Mouse (Mus musculus) MEL (cell line): Measurements from ENCODE around the gene Osmr. TPM values are rescaled to one million over a fixed set of nuclear protein-coding genes. Genes with fewer than 3 reads are reported as not detected.

Experiments
- DNase-seq: peaks from one replicate; pipeline ENCODE4 v3.0.0; 2011; ENCODE audit warnings: low read depth, low spot score
- H3K27ac ChIP-seq: 2 replicates; pipeline ENCODE4 v1.5.1; 2012; ENCODE audit warnings: low read depth, mild to moderate bottlenecking, control low read depth, low read length, moderate library complexity; ENCODE audit not compliant: control insufficient read depth
- H3K27me3 ChIP-seq, 2 experiments: fragments of 150-350 bp in 1 of 2; sonication (generic) in 1 of 2; 2 replicates each; pipeline ENCODE4 v1.6.1; 2012; ENCODE audit warnings: low read length in 2 of 2, mild to moderate bottlenecking in 2 of 2, improper control_type of control experiment in 1 of 2, moderate library complexity in 1 of 2; ENCODE audit not compliant: insufficient read depth in 2 of 2, control insufficient read depth in 1 of 2
- H3K36me3 ChIP-seq, 2 experiments: 2 replicates each; pipeline ENCODE4 v1.6.1; 2012 to 2014; ENCODE audit warnings: low read length in 2 of 2, improper control_type of control experiment in 1 of 2, inconsistent platforms in 1 of 2, mild to moderate bottlenecking in 1 of 2; ENCODE audit not compliant: insufficient read depth in 2 of 2, control insufficient read depth in 1 of 2
- H3K4me1 ChIP-seq, 2 experiments: fragments of 150-350 bp in 1 of 2; sonication (generic) in 1 of 2; 2 replicates each; pipeline ENCODE4 v1.6.1; 2012; ENCODE audit warnings: low read length in 2 of 2, improper control_type of control experiment in 1 of 2, mild to moderate bottlenecking in 1 of 2; ENCODE audit not compliant: insufficient read depth in 2 of 2, control insufficient read depth in 1 of 2
- H3K4me3 ChIP-seq, 2 experiments: fragments of 150-350 bp in 1 of 2; sonication (generic) in 1 of 2; 2 replicates each; pipeline ENCODE4 v1.5.1; 2012; ENCODE audit warnings: low read depth in 2 of 2, low read length in 2 of 2, mild to moderate bottlenecking in 2 of 2, moderate library complexity in 2 of 2, control low read depth in 1 of 2, improper control_type of control experiment in 1 of 2; ENCODE audit not compliant: control insufficient read depth in 1 of 2, insufficient read depth in 1 of 2
- H3K79me2 ChIP-seq: 2 replicates; pipeline ENCODE4 v1.6.1; 2012; ENCODE audit warnings: mild to moderate bottlenecking, low read length, moderate library complexity; ENCODE audit not compliant: control insufficient read depth, poor library complexity, insufficient read depth
- H3K9ac ChIP-seq: 2 replicates; pipeline ENCODE4 v1.6.1; 2012; ENCODE audit warnings: low read depth, mild to moderate bottlenecking, control low read depth, low read length, moderate library complexity; ENCODE audit not compliant: control insufficient read depth, poor library complexity, severe bottlenecking
- H3K9me3 ChIP-seq: fragments of 150-350 bp; sonication (generic); replicated peaks from 2 replicates; pipeline ENCODE4 v1.6.1; 2012; ENCODE audit warnings: mild to moderate bottlenecking, low read length, improper control_type of control experiment, moderate library complexity; ENCODE audit not compliant: insufficient read depth
- BHLHE40 ChIP-seq: IDR thresholded peaks from 2 replicates; pipeline ENCODE4 v1.6.1; 2012; ENCODE audit warnings: low read depth, mild to moderate bottlenecking, inconsistent platforms, low read length, improper control_type of control experiment, borderline replicate concordance
- CHD1 ChIP-seq: IDR thresholded peaks from 2 replicates; pipeline ENCODE4 v1.6.1; 2012; ENCODE audit warnings: low read depth, mild to moderate bottlenecking, inconsistent platforms, low read length, improper control_type of control experiment
- CHD2 ChIP-seq: IDR thresholded peaks from 2 replicates; pipeline ENCODE4 v1.6.1; 2011; ENCODE audit warnings: low read length, improper control_type of control experiment
- E2F4 ChIP-seq: IDR thresholded peaks from 2 replicates; pipeline ENCODE4 v1.6.1; 2011; ENCODE audit warnings: low read depth, low read length, improper control_type of control experiment, borderline replicate concordance
- ELF1 ChIP-seq: IDR thresholded peaks from 2 replicates; pipeline ENCODE4 v1.6.1; 2014; ENCODE audit warnings: low read depth, mild to moderate bottlenecking, inconsistent platforms, low read length, improper control_type of control experiment, moderate library complexity
- EP300 ChIP-seq, 2 experiments: IDR thresholded peaks; 2 replicates each; pipeline ENCODE4 v1.6.1; 2011; ENCODE audit warnings: improper control_type of control experiment in 2 of 2, low read length in 2 of 2, low read depth in 1 of 2, mild to moderate bottlenecking in 1 of 2
- ETS1 ChIP-seq: IDR thresholded peaks from 2 replicates; pipeline ENCODE4 v1.6.1; 2012; ENCODE audit warnings: low read depth, mild to moderate bottlenecking, inconsistent platforms, low read length, improper control_type of control experiment, moderate library complexity
- GABPA ChIP-seq: IDR thresholded peaks from 2 replicates; pipeline ENCODE4 v1.6.1; 2012; ENCODE audit warnings: low read depth, mild to moderate bottlenecking, inconsistent platforms, low read length, improper control_type of control experiment, moderate library complexity
- GATA1 ChIP-seq: IDR thresholded peaks from 2 replicates; pipeline ENCODE4 v1.6.1; 2011; ENCODE audit warnings: low read depth, low read length, improper control_type of control experiment
- HCFC1 ChIP-seq: IDR thresholded peaks from 2 replicates; pipeline ENCODE4 v1.6.1; 2012; ENCODE audit warnings: low read depth, mild to moderate bottlenecking, inconsistent platforms, low read length, improper control_type of control experiment, moderate library complexity
- JUND ChIP-seq: IDR thresholded peaks from 2 replicates; pipeline ENCODE4 v1.6.1; 2011; ENCODE audit warnings: low read depth, mild to moderate bottlenecking, improper control_type of control experiment, low read length
- MAFK ChIP-seq: IDR thresholded peaks from 2 replicates; pipeline ENCODE4 v1.6.1; 2011; ENCODE audit warnings: low read depth, mild to moderate bottlenecking, low read length, improper control_type of control experiment, borderline replicate concordance
- MAX ChIP-seq: IDR thresholded peaks from 2 replicates; pipeline ENCODE4 v1.6.1; 2011; ENCODE audit warnings: low read length, improper control_type of control experiment
- MAZ ChIP-seq: IDR thresholded peaks from 2 replicates; pipeline ENCODE4 v1.6.1; 2012; ENCODE audit warnings: low read depth, mild to moderate bottlenecking, inconsistent platforms, low read length, improper control_type of control experiment
- MXI1 ChIP-seq: IDR thresholded peaks from 2 replicates; pipeline ENCODE4 v1.6.1; 2011; ENCODE audit warnings: mild to moderate bottlenecking, low read depth, low read length, improper control_type of control experiment
- MYB ChIP-seq: IDR thresholded peaks from 2 replicates; pipeline ENCODE4 v1.6.1; 2011; ENCODE audit warnings: mild to moderate bottlenecking, low read depth, low read length, improper control_type of control experiment
- MYC ChIP-seq: IDR thresholded peaks from 2 replicates; pipeline ENCODE4 v1.6.1; 2011; ENCODE audit warnings: low read depth, mild to moderate bottlenecking, low read length, improper control_type of control experiment, moderate library complexity
- NELFE ChIP-seq: IDR thresholded peaks from 2 replicates; pipeline ENCODE4 v1.6.1; 2011; ENCODE audit warnings: low read depth, low read length, improper control_type of control experiment
- NRF1 ChIP-seq: IDR thresholded peaks from 2 replicates; pipeline ENCODE4 v1.6.1; 2014; ENCODE audit warnings: low read depth, mild to moderate bottlenecking, inconsistent platforms, low read length, improper control_type of control experiment, moderate library complexity; ENCODE audit not compliant: poor library complexity, insufficient read depth, severe bottlenecking
- POLR2A ChIP-seq, 2 experiments: IDR thresholded peaks; 2 replicates each; pipeline ENCODE4 v1.6.1; 2011 to 2012; ENCODE audit warnings: low read length in 2 of 2, mild to moderate bottlenecking in 2 of 2, control low read depth in 1 of 2, improper control_type of control experiment in 1 of 2, low read depth in 1 of 2, moderate library complexity in 1 of 2; ENCODE audit not compliant: control insufficient read depth in 1 of 2, insufficient read depth in 1 of 2, poor library complexity in 1 of 2
- POLR2AphosphoS2 ChIP-seq: IDR thresholded peaks from 2 replicates; pipeline ENCODE4 v1.6.1; 2011; ENCODE audit warnings: low read length, improper control_type of control experiment
- RAD21 ChIP-seq: IDR thresholded peaks from 2 replicates; pipeline ENCODE4 v1.6.1; 2011; ENCODE audit warnings: mild to moderate bottlenecking, low read depth, low read length, improper control_type of control experiment
- SMC3 ChIP-seq: IDR thresholded peaks from 2 replicates; pipeline ENCODE4 v1.6.1; 2011; ENCODE audit warnings: low read depth, low read length, improper control_type of control experiment
- TAL1 ChIP-seq: IDR thresholded peaks from 2 replicates; pipeline ENCODE4 v1.6.1; 2012; ENCODE audit warnings: mild to moderate bottlenecking, inconsistent platforms, low read length, moderate library complexity, mixed read lengths
- TBP ChIP-seq: IDR thresholded peaks from 2 replicates; pipeline ENCODE4 v1.8.0; 2011; ENCODE audit warnings: low read depth, low read length, improper control_type of control experiment
- USF1 ChIP-seq: IDR thresholded peaks from 2 replicates; pipeline ENCODE4 v1.6.1; 2014; ENCODE audit warnings: low read depth, mild to moderate bottlenecking, inconsistent platforms, low read length, improper control_type of control experiment, moderate library complexity
- USF2 ChIP-seq, 2 experiments: IDR thresholded peaks; 2 replicates each; pipeline ENCODE4 v1.6.1; 2011 to 2012; ENCODE audit warnings: improper control_type of control experiment in 2 of 2, low read length in 2 of 2, borderline replicate concordance in 1 of 2, inconsistent platforms in 1 of 2, low read depth in 1 of 2, mild to moderate bottlenecking in 1 of 2; ENCODE audit not compliant: insufficient read depth in 1 of 2
- ZC3H11A ChIP-seq: IDR thresholded peaks from 2 replicates; pipeline ENCODE4 v1.6.1; 2012; ENCODE audit warnings: low read depth, mild to moderate bottlenecking, inconsistent platforms, low read length, improper control_type of control experiment
- ZMIZ1 ChIP-seq: IDR thresholded peaks from 2 replicates; pipeline ENCODE4 v1.6.1; 2012; ENCODE audit warnings: low read depth, mild to moderate bottlenecking, inconsistent platforms, low read length, improper control_type of control experiment, moderate library complexity
- ZNF384 ChIP-seq: IDR thresholded peaks from 2 replicates; pipeline ENCODE4 v1.6.1; 2012; ENCODE audit warnings: low read depth, mild to moderate bottlenecking, inconsistent platforms, low read length, improper control_type of control experiment
- polyA plus RNA-seq, 2 experiments: library from polyadenylated mRNA; stranded (reverse) in 1 of 2; unstranded in 1 of 2; fragments of >175 nt in 1 of 2; fragments of >200 nt in 1 of 2; gene quantifications; 2 replicates each; pipeline versions ENCODE4 v1.2.1 to v1.2.4; 2012; ENCODE audit warnings: low replicate concordance in 2 of 2, low read depth in 1 of 2; ENCODE audit not compliant: insufficient read length in 2 of 2, insufficient read depth in 1 of 2, missing spikeins in 1 of 2
- total RNA-seq: library from RNA; depleted of rRNA; stranded (reverse); fragments of 300-350 nt; gene quantifications from 2 replicates; pipeline ENCODE4 v1.2.3, GENCODE M21; 2012

Gene Osmr
- total and polyA plus RNA-seq, 3 experiments, result not detected

DNA sequence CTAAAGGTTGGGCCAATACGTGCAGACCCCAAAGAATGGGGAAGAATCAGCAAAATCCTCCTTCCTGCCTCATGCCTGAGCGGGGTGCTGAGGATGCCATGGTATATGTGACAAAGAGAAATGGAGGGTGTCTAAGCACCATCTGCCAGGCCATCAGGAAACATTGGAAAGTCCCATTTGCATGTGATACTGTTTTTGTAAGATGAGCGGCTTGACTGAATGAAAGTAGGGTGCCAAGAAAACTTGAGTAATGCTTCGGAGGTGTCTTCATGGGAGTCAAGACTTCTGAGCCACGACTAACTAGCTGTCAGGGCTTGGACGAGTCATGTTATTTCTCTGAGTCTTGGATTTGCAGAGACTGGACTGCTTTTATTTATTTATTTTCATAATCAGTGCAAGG lies 39.4 kb upstream of the Osmr start:
- H3K36me3 ChIP-seq, result peaks cover 0 to 2% of the 10 kb centered on the region in 2 experiments; a peak in 1 of 4 replicates
- H3K27me3 ChIP-seq, result peaks cover 0 to 4% of the 10 kb centered on the region in 2 experiments; a peak in 1 of 4 replicates
- no peak overlapping the region for H3K4me3 ChIP-seq
- H3K79me2 ChIP-seq, result no peaks in the 10 kb centered on the region
- H3K4me1 ChIP-seq, result peaks cover 0 to 2% of the 10 kb centered on the region in 2 experiments; a peak in 2 of 4 replicates
- H3K9me3 ChIP-seq, result no peaks in the 10 kb centered on the region
- no peak overlapping the region for H3K27ac ChIP-seq
- H3K9ac ChIP-seq, result no peak overlapping the region
- TF ChIP-seq CHD1, result no peak
- TF ChIP-seq CHD2, result no peak
- TF ChIP-seq GATA1, result no peak
- TF ChIP-seq TBP, result no peak
- TF ChIP-seq SMC3, result no peak
- TF ChIP-seq ZMIZ1, result no peak
- TF ChIP-seq POLR2AphosphoS2, result no peak
- TF ChIP-seq ZNF384, result no peak
- no peak for TF ChIP-seq TAL1
- no peak for TF ChIP-seq MXI1
- TF ChIP-seq NRF1, result no peak
- no peak for TF ChIP-seq BHLHE40
- TF ChIP-seq GABPA, result no peak
- TF ChIP-seq ZC3H11A, result no peak
- no peak for TF ChIP-seq E2F4
- DNase-seq, result no peak

DNA sequence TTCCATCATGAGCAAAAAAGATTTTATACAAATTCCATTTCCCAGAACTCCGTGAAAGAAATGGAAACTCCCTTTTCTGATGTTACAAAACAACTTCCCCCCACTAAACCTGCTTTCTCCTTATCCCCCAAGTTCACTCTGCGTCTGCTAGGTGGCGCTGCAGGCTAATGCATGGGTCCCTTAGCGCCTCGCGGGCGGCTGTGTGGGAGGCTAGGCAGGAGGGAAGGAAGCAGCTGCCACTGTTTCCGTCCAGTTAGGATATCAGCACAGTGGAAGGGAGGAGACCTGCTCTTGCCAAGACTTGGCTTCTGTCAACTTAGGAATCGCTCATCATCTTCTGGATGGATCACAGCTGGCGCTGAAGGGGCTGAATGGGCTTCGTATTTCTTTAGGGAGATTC lies 34.9 kb upstream of the Osmr start:
- Histone ChIP-seq H3K27ac (no peak overlapping the region), H3K9ac (peak overlapping the region; percentile 33), H3K27me3 (no peaks in the 10 kb centered on the region), H3K9me3 (no peaks in the 10 kb centered on the region), H3K4me3 (peak overlapping the region; percentile 25 to 31), H3K79me2 (no peaks in the 10 kb centered on the region), H3K36me3 (peaks cover 0 to 5% of the 10 kb centered on the region in 2 experiments; a peak in 2 of 4 replicates), H3K4me1 (peaks cover 0 to 3% of the 10 kb centered on the region in 2 experiments; a peak in 2 of 4 replicates)
- DNase-seq, result peak; percentile 92
- no peak for TF ChIP-seq MAFK
- 0 out of 2 replicates have a peak, but pooled peaks have one; percentile 27 for TF ChIP-seq HCFC1
- TF ChIP-seq USF2 (IDR thresholded peaks at IDR 0.05; ENCODE audit: borderline replicate concordance in 1 of 2, insufficient read depth in 1 of 2, low read depth in 1 of 2, low read length in 2 of 2), result no peak
- TF ChIP-seq POLR2AphosphoS2, result no peak
- TF ChIP-seq RAD21, result peak; percentile 98
- no peak for TF ChIP-seq NELFE
- 0 out of 2 replicates have a peak, but pooled peaks have one; percentile 10 for TF ChIP-seq TBP
- TF ChIP-seq MAX, result no peak
- TF ChIP-seq GATA1, result peak; percentile 34; the same call in 1 of the 2 replicates
- no peak for TF ChIP-seq E2F4
- TF ChIP-seq ZNF384, result no peak
- peak; percentile 78 for TF ChIP-seq ZC3H11A
- no peak for TF ChIP-seq ELF1
- peak; percentile 55; the same call in 1 of the 2 replicates for TF ChIP-seq MAZ
- TF ChIP-seq JUND, result no peak
- no peak for TF ChIP-seq POLR2A (IDR thresholded peaks at IDR 0.05; ENCODE audit: control insufficient read depth in 1 of 2, insufficient read depth in 1 of 2, low read depth in 1 of 2, low read length in 2 of 2, poor library complexity in 1 of 2)
- peak in 1 of 2 experiments; percentile 38; a peak in 1 of 4 replicates for TF ChIP-seq EP300 (IDR thresholded peaks at IDR 0.05; ENCODE audit: low read depth in 1 of 2, low read length in 2 of 2)
- no peak for TF ChIP-seq USF1
- no peak for TF ChIP-seq ETS1
- TF ChIP-seq SMC3, result peak; percentile 93
- TF ChIP-seq GABPA, result no peak
- no peak for TF ChIP-seq MYB
- TF ChIP-seq TAL1, result no peak
- TF ChIP-seq ZMIZ1, result no peak
- no peak for TF ChIP-seq CHD2
- TF ChIP-seq MYC, result peak; percentile 33; the same call in 1 of the 2 replicates
- TF ChIP-seq CHD1, result no peak
